Mouse (Mus musculus) forebrain, embryonic 10.5 days (tissue): ENCODE data around the gene Tnfsf8. TPM values are rescaled to one million over a fixed set of nuclear protein-coding genes. Genes with fewer than 3 reads are reported as not detected.

ENCODE experiments used
- DNase-seq: peaks from one replicate; pipeline ENCODE4 v3.0.0-alpha.2; 2017; ENCODE audit warnings: low spot score; ENCODE audit errors: extremely low spot score
- H3K27ac ChIP-seq: fragments of 300-500 bp; sonication (generic); 2 replicates; pipeline ENCODE4 v1.5.1; 2016; ENCODE audit warnings: mild to moderate bottlenecking
- H3K27me3 ChIP-seq: fragments of 300-500 bp; sonication (generic); 2 replicates; pipeline ENCODE4 v1.6.1; 2016; ENCODE audit warnings: mild to moderate bottlenecking; ENCODE audit not compliant: poor library complexity, severe bottlenecking
- H3K36me3 ChIP-seq: fragments of 300-500 bp; sonication (generic); replicated peaks from 2 replicates; pipeline ENCODE4 v1.6.1; 2016; ENCODE audit warnings: mild to moderate bottlenecking, moderate library complexity
- H3K4me1 ChIP-seq: fragments of 300-500 bp; sonication (generic); 2 replicates; pipeline ENCODE4 v1.6.1; 2016
- H3K4me3 ChIP-seq: fragments of 300-500 bp; sonication (generic); 2 replicates; pipeline ENCODE4 v1.5.1; 2016; ENCODE audit warnings: mild to moderate bottlenecking, moderate library complexity
- H3K9me3 ChIP-seq: fragments of 300-500 bp; sonication (generic); 2 replicates; pipeline ENCODE4 v1.6.1; 2016; ENCODE audit warnings: mild to moderate bottlenecking, moderate library complexity
- WGBS: fragments of 180-500 bp; shearing (Covaris S2); methylation state at CpG from one replicate; pipeline ENCODE4 v1.1.7; 2016; 5-methylcytosine and 5-hydroxymethylcytosine counted together
- polyA plus RNA-seq: library from polyadenylated mRNA; unstranded; fragments of >200 nt; fragmentation: Nextera tagmentation; extraction: Ambion mirVana; gene quantifications from 2 replicates; pipeline ENCODE4 v1.2.1, GENCODE M21; 2016

The Tnfsf8 gene
- polyA plus RNA-seq, 1 experiment from 2014 or later, result not detected

- H3K27me3 ChIP-seq, result no peaks in the 10 kb centered on the region
- WGBS, result 94% methylated on average over 2 of the region's 2 CpGs
- no peak overlapping the region for H3K27ac ChIP-seq
- no peaks in the 10 kb centered on the region for H3K36me3 ChIP-seq
- H3K9me3 ChIP-seq, result no peaks in the 10 kb centered on the region
- H3K4me3 ChIP-seq, result no peak overlapping the region
- no peaks in the 10 kb centered on the region for H3K4me1 ChIP-seq
- DNase-seq, result no peak
These were observed 45.5 kb downstream of the Tnfsf8 start for GRCm38 (mm10) chr4:63815668-63816067.

GRCm38 (mm10) chr4:63798083-63798482 lies 63.1 kb downstream of the Tnfsf8 start:
- Histone ChIP-seq H3K27ac (no peak overlapping the region), H3K9me3 (no peaks in the 10 kb centered on the region), H3K4me3 (no peak overlapping the region), H3K36me3 (no peaks in the 10 kb centered on the region), H3K27me3 (no peaks in the 10 kb centered on the region), H3K4me1 (no peaks in the 10 kb centered on the region)
- no peak for DNase-seq
- WGBS, result 88% methylated on average over 1 of the region's 1 CpGs

GRCm38 (mm10) chr4:63796527-63796926 lies 64.6 kb downstream of the Tnfsf8 start:
- no peaks in the 10 kb centered on the region for H3K9me3 ChIP-seq
- no peak overlapping the region for H3K27ac ChIP-seq
- H3K36me3 ChIP-seq, result no peaks in the 10 kb centered on the region
- H3K4me1 ChIP-seq, result no peaks in the 10 kb centered on the region
- WGBS, result 91% methylated on average over 1 of the region's 1 CpGs
- DNase-seq, result no peak
- H3K4me3 ChIP-seq, result no peak overlapping the region
- H3K27me3 ChIP-seq, result no peaks in the 10 kb centered on the region

GRCm38 (mm10) chr4:63792328-63792727 lies 68.8 kb downstream of the Tnfsf8 start:
- H3K27me3 ChIP-seq, result no peaks in the 10 kb centered on the region
- no peaks in the 10 kb centered on the region for H3K4me1 ChIP-seq
- no peaks in the 10 kb centered on the region for H3K36me3 ChIP-seq
- no peak overlapping the region for H3K4me3 ChIP-seq
- no peak overlapping the region for H3K27ac ChIP-seq
- DNase-seq, result no peak
- WGBS, result 95% methylated on average over 3 of the region's 3 CpGs
- H3K9me3 ChIP-seq, result no peaks in the 10 kb centered on the region

- 82% methylated on average over 2 of the region's 2 CpGs for WGBS
- no peak overlapping the region for H3K27ac ChIP-seq
These were observed 75.7 kb downstream of the Tnfsf8 start for GRCm38 (mm10) chr4:63785466-63785865.

GRCm38 (mm10) chr4:63783826-63784225 lies 77.3 kb downstream of the Tnfsf8 start:
- no peaks in the 10 kb centered on the region for H3K27me3 ChIP-seq
- DNase-seq, result no peak
- H3K27ac ChIP-seq, result no peak overlapping the region
- WGBS, result 93% methylated on average over 5 of the region's 5 CpGs
- H3K4me3 ChIP-seq, result no peak overlapping the region
- H3K36me3 ChIP-seq, result no peaks in the 10 kb centered on the region
- H3K9me3 ChIP-seq, result no peaks in the 10 kb centered on the region
- H3K4me1 ChIP-seq, result no peaks in the 10 kb centered on the region

More at GRCm38 (mm10) chr4:63785466-63785865, 75.7 kb downstream of the Tnfsf8 start:
- no peaks in the 10 kb centered on the region for H3K9me3 ChIP-seq
- no peaks in the 10 kb centered on the region for H3K4me1 ChIP-seq
- H3K4me3 ChIP-seq, result no peak overlapping the region
- no peaks in the 10 kb centered on the region for H3K36me3 ChIP-seq
- no peak for DNase-seq
- H3K27me3 ChIP-seq, result no peaks in the 10 kb centered on the region

GRCm38 (mm10) chr4:63782970-63783613 lies 78.1 kb downstream of the Tnfsf8 start:
- DNase-seq, result no peak
- no peaks in the 10 kb centered on the region for H3K9me3 ChIP-seq
- 84% methylated on average over 7 of the region's 7 CpGs for WGBS
- H3K27me3 ChIP-seq, result no peaks in the 10 kb centered on the region
- no peaks in the 10 kb centered on the region for H3K36me3 ChIP-seq
- H3K4me3 ChIP-seq, result no peak overlapping the region
- no peak overlapping the region for H3K27ac ChIP-seq
- no peaks in the 10 kb centered on the region for H3K4me1 ChIP-seq

Other genes starting within 250 kb of the Tnfsf8 start
- gene Tex48, start 238.9 kb downstream of the Tnfsf8 start, polyA plus RNA-seq, result not detected in 2 replicates
- not detected in 2 replicates for gene Gm11214, start 198.0 kb downstream of the Tnfsf8 start, polyA plus RNA-seq
- gene Tnfsf15, start 116.2 kb downstream of the Tnfsf8 start, polyA plus RNA-seq, result not detected in 2 replicates
- gene Tnc, start 185.7 kb upstream of the Tnfsf8 start, polyA plus RNA-seq, result 1.2 TPM in 2 replicates